Mouse (Mus musculus): ENCODE measurements around the gene Chst13.

DNA sequence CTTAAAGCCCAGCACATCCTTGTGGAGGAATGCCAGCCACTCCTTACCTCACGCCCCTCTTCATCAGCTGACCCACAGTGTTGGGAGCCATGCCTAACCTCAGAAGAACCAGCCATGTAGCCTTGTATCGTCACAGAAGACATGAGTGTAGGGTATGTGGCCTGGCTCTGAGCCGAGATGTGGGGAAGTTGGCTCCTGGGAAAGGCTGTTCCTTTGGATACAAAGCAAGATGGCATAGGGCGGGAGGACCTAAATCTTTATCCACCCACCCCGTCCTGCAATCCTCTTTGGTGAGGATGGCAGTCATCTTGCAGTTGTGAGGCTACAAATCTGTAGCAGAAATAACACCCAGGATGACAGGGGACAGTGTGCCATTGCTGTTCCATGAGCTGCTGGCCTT is 9.0 kb downstream of the Chst13 start:
- no peak for TF ChIP-seq POLR2A (IDR thresholded peaks at IDR 0.05; ENCODE audit: low read depth, low read length)
- no peak for TF ChIP-seq CTCF (IDR thresholded peaks at IDR 0.05; ENCODE audit: extremely low read depth, insufficient read depth, insufficient read length, insufficient replicate concordance)
